Mouse (Mus musculus): Measurements from ENCODE around the gene Ppp1r9b. TPM values are rescaled to one million over a fixed set of nuclear protein-coding genes. Genes with fewer than 3 reads are reported as not detected.
"Not testable (repeated sequence)": the region's sequence is repeated elsewhere in the genome, so short reads cannot be mapped to it uniquely, and the experiment has no call there.

The Ppp1r9b gene
- polyA plus RNA-seq, 1 experiment from 2014 or later: 14.4 TPM

DNA sequence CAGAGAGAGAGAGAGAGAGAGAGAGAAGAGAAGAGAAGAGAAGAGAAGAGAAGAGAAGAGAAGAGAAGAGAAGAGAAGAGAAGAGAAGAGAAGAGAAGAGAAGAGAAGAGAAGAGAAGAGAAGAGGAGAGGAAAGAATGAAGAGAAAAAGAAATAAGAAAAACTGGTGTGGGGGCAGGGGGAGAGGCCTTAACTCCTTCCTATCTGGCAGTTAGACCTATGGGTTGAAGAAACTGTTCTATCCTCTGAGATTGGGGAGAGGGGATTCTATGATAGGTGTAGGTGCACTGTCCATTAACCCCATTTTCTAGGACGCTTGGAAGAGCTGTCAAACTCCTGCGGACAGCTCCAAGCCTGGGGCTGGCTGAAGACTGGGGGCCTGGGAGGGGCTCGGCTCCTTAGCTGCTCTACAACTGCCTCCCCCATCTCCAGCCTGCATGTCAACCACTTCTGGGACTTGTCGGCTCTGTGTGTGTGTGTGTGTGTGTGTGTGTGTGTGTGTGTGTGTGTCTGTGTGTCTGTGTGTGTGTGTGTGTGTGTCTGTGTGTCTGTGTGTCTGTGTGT lies 20.1 kb downstream of the Ppp1r9b start:
- WGBS: 14% methylated on average over 4 of the region's 4 CpGs
- Histone ChIP-seq H3K4me3 (ENCODE audit: low read depth, low read length) (peak overlapping the region; percentile 86), H3K9ac (ENCODE audit: low read length) (peak overlapping the region; percentile 93), H3K4me1 (ENCODE audit: control insufficient read depth, insufficient read depth, low read length) (peaks cover 29% of the 10 kb centered on the region), H3K4me2 (ENCODE audit: low read depth, severe bottlenecking) (peak overlapping the region; percentile 78)
- not testable (repeated sequence) for ATAC-seq (ENCODE audit: insufficient number of reproducible peaks, low FRiP score, low TSS enrichment, low read depth); H3K36me3 ChIP-seq (ENCODE audit: control insufficient read depth, insufficient read depth, low read length); H3K27me3 ChIP-seq (ENCODE audit: control insufficient read depth, insufficient read depth, low read length); DNase-seq (ENCODE audit: low spot score); H3K9me3 ChIP-seq (ENCODE audit: control insufficient read depth, low read length); H3K27ac ChIP-seq (replicated peaks; ENCODE audit: low read depth, low read length)

- Histone ChIP-seq H3K4me1 (ENCODE audit: control insufficient read depth, insufficient read depth, low read length) (peaks cover 24% of the 10 kb centered on the region), H3K36me3 (ENCODE audit: control insufficient read depth, insufficient read depth, low read length) (no peaks in the 10 kb centered on the region; the same call in 1 of the 2 replicates), H3K9me3 (ENCODE audit: control insufficient read depth, low read length) (no peaks in the 10 kb centered on the region), H3K4me3 (ENCODE audit: low read depth, low read length) (peak overlapping the region; percentile 86), H3K27ac (replicated peaks; ENCODE audit: low read depth, low read length) (no peak overlapping the region; the same call in 1 of the 2 replicates), H3K27me3 (ENCODE audit: control insufficient read depth, insufficient read depth, low read length) (no peaks in the 10 kb centered on the region), H3K9ac (ENCODE audit: low read length) (peak overlapping the region; percentile 27; the same call in 1 of the 2 replicates), H3K4me2 (ENCODE audit: low read depth, severe bottlenecking) (peak overlapping the region; percentile 78)
- ATAC-seq (ENCODE audit: insufficient number of reproducible peaks, low FRiP score, low TSS enrichment, low read depth): no peak
- DNase-seq (ENCODE audit: low spot score): no peak
- 32% methylated on average over 1 of the region's 1 CpGs for WGBS
Observed at GRCm38 (mm10) chr11:95011416-95011815, 20.6 kb downstream of the Ppp1r9b start.

GRCm38 (mm10) chr11:95012075-95012474 lies 21.2 kb downstream of the Ppp1r9b start:
- Histone ChIP-seq H3K27ac (replicated peaks; ENCODE audit: low read depth, low read length) (no peak overlapping the region), H3K9me3 (ENCODE audit: control insufficient read depth, low read length) (no peaks in the 10 kb centered on the region), H3K9ac (ENCODE audit: low read length) (no peak overlapping the region), H3K4me3 (ENCODE audit: low read depth, low read length) (peak overlapping the region; percentile 86; the same call in 1 of the 2 replicates), H3K4me1 (ENCODE audit: control insufficient read depth, insufficient read depth, low read length) (peaks cover 21% of the 10 kb centered on the region), H3K27me3 (ENCODE audit: control insufficient read depth, insufficient read depth, low read length) (no peaks in the 10 kb centered on the region), H3K4me2 (ENCODE audit: low read depth, severe bottlenecking) (peak overlapping the region; percentile 78; the same call in 1 of the 2 replicates), H3K36me3 (ENCODE audit: control insufficient read depth, insufficient read depth, low read length) (no peaks in the 10 kb centered on the region; the same call in 1 of the 2 replicates)
- no peak for DNase-seq (ENCODE audit: low spot score)
- 58% methylated on average over 3 of the region's 3 CpGs for WGBS
- no peak for ATAC-seq (ENCODE audit: insufficient number of reproducible peaks, low FRiP score, low TSS enrichment, low read depth)

DNA sequence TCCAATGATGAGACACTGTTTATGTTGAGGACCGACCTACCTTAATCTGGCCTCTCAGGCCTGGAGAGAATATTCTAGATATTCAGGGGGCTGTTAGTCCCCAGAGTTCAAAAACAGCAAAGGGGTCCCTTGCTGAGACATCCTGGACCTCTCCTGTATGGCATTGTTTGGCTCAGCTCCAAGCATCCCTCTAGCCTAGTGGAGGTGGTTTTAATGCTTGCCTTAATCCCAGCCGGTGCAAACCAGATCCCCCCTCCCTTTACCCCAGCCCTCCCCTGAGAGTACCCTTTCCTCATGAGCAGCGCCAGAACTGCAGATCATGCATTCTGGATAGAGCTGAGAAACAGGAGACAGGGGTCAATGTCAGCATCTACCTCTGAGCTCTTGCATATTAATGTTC lies 21.7 kb downstream of the Ppp1r9b start:
- H3K9me3 ChIP-seq (ENCODE audit: control insufficient read depth, low read length): no peaks in the 10 kb centered on the region
- 45% methylated on average over 3 of the region's 3 CpGs for WGBS
- H3K4me1 ChIP-seq (ENCODE audit: control insufficient read depth, insufficient read depth, low read length): peaks cover 19% of the 10 kb centered on the region
- no peak for ATAC-seq (ENCODE audit: insufficient number of reproducible peaks, low FRiP score, low TSS enrichment, low read depth)
- no peak overlapping the region; the same call in 1 of the 2 replicates for H3K4me2 ChIP-seq (ENCODE audit: low read depth, severe bottlenecking)
- DNase-seq (ENCODE audit: low spot score): no peak
- H3K36me3 ChIP-seq (ENCODE audit: control insufficient read depth, insufficient read depth, low read length): no peaks in the 10 kb centered on the region; the same call in 1 of the 2 replicates
- H3K27ac ChIP-seq (replicated peaks; ENCODE audit: low read depth, low read length): no peak overlapping the region
- no peak overlapping the region for H3K9ac ChIP-seq (ENCODE audit: low read length)
- no peaks in the 10 kb centered on the region for H3K27me3 ChIP-seq (ENCODE audit: control insufficient read depth, insufficient read depth, low read length)
- no peak overlapping the region for H3K4me3 ChIP-seq (ENCODE audit: low read depth, low read length)

- no peak for ATAC-seq (ENCODE audit: insufficient number of reproducible peaks, low FRiP score, low TSS enrichment, low read depth)
- H3K4me3 ChIP-seq (ENCODE audit: low read depth, low read length): no peak overlapping the region
- peaks cover 13% of the 10 kb centered on the region for H3K4me1 ChIP-seq (ENCODE audit: control insufficient read depth, insufficient read depth, low read length)
- DNase-seq (ENCODE audit: low spot score): no peak
- H3K27ac ChIP-seq (replicated peaks; ENCODE audit: low read depth, low read length): no peak overlapping the region
- H3K9me3 ChIP-seq (ENCODE audit: control insufficient read depth, low read length): no peaks in the 10 kb centered on the region
- no peak overlapping the region for H3K4me2 ChIP-seq (ENCODE audit: low read depth, severe bottlenecking)
- no peak overlapping the region for H3K9ac ChIP-seq (ENCODE audit: low read length)
- WGBS: 71% methylated on average over 3 of the region's 3 CpGs
- peaks cover 5% of the 10 kb centered on the region for H3K36me3 ChIP-seq (ENCODE audit: control insufficient read depth, insufficient read depth, low read length)
- 0 out of 2 replicates have a peak, but pooled peaks cover 2% of the 10 kb centered on the region for H3K27me3 ChIP-seq (ENCODE audit: control insufficient read depth, insufficient read depth, low read length)
Observed at GRCm38 (mm10) chr11:95015484-95015883, 24.6 kb downstream of the Ppp1r9b start.

DNA sequence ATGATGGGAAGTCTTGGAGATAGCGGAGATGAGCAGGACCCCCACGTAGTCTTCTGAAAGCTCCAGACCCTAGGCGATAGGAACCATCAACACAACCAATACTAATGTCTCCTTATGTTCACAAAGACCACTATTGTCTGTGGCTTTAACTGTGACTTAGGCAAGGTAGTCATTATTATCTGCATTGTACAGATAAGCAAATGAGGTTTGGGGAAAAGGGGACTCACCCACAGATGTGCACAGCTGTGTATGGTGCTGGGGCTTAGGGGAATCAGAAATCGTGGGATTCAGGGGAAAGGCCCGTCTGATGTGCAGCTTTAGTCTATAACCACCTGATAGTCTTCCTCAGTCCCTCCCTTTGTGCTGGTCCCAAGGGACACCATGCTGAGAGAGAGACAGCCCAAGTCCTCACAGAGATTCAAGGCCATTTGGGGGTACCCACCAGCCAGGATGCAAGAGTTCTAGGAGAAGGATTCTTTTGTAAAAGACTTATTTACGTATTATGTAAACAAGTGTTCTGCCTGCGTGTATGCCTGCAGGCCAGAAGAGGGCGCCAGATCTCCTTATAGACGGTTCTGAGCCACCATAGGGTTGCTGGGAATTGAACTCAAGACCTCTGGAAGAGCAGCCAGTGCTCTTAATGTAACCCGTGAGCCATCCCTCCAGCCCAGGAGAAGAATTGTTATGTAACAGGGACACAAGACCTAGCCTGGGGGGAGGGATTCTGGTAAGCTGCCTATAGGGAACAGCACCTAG lies 31.6 kb downstream of the Ppp1r9b start:
- 83% methylated on average over 10 of the region's 10 CpGs for WGBS
- no peaks in the 10 kb centered on the region for H3K4me1 ChIP-seq (ENCODE audit: control insufficient read depth, insufficient read depth, low read length)
- no peak overlapping the region for H3K4me2 ChIP-seq (ENCODE audit: low read depth, severe bottlenecking)
- no peak for DNase-seq (ENCODE audit: low spot score)
- H3K9me3 ChIP-seq (ENCODE audit: control insufficient read depth, low read length): no peaks in the 10 kb centered on the region
- H3K4me3 ChIP-seq (ENCODE audit: low read depth, low read length): no peak overlapping the region
- no peak overlapping the region for H3K9ac ChIP-seq (ENCODE audit: low read length)
- 0 out of 2 replicates have a peak, but pooled peaks cover 2% of the 10 kb centered on the region for H3K27me3 ChIP-seq (ENCODE audit: control insufficient read depth, insufficient read depth, low read length)
- H3K27ac ChIP-seq (replicated peaks; ENCODE audit: low read depth, low read length): no peak overlapping the region
- ATAC-seq (ENCODE audit: insufficient number of reproducible peaks, low FRiP score, low TSS enrichment, low read depth): no peak
- H3K36me3 ChIP-seq (ENCODE audit: control insufficient read depth, insufficient read depth, low read length): peaks cover 30% of the 10 kb centered on the region

DNA sequence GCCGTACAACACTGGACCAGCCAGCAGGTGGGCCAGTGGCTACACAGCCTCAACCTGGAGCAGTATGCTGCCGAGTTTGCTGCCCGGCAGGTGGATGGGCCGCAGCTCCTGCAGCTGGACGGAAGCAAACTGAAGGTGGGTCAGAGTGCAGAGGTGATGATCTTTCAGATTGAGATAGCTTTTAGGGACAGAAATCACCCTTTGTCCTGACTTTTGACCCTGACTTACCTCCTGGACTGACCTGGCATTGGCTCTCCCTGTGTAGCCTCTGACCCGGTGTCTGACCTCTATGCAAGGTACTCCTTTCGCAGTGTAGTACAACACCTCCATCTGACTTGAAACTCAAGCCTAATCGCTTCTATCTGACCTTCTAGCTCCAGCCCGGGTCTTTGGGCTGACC lies 32.6 kb downstream of the Ppp1r9b start:
- ATAC-seq (ENCODE audit: insufficient number of reproducible peaks, low FRiP score, low TSS enrichment, low read depth): no peak
- Histone ChIP-seq H3K27me3 (ENCODE audit: control insufficient read depth, insufficient read depth, low read length) (0 out of 2 replicates have a peak, but pooled peaks cover 2% of the 10 kb centered on the region), H3K9me3 (ENCODE audit: control insufficient read depth, low read length) (no peaks in the 10 kb centered on the region), H3K27ac (replicated peaks; ENCODE audit: low read depth, low read length) (no peak overlapping the region), H3K4me3 (ENCODE audit: low read depth, low read length) (no peak overlapping the region), H3K9ac (ENCODE audit: low read length) (no peak overlapping the region), H3K36me3 (ENCODE audit: control insufficient read depth, insufficient read depth, low read length) (peaks cover 30% of the 10 kb centered on the region), H3K4me2 (ENCODE audit: low read depth, severe bottlenecking) (no peak overlapping the region), H3K4me1 (ENCODE audit: control insufficient read depth, insufficient read depth, low read length) (no peaks in the 10 kb centered on the region)
- 93% methylated on average over 9 of the region's 9 CpGs for WGBS
- DNase-seq (ENCODE audit: low spot score): no peak

- 77% methylated on average over 29 of the region's 29 CpGs for WGBS
- no peak overlapping the region for H3K27ac ChIP-seq (replicated peaks; ENCODE audit: low read depth, low read length)
- H3K36me3 ChIP-seq (ENCODE audit: control insufficient read depth, insufficient read depth, low read length): peaks cover 30% of the 10 kb centered on the region
- no peak overlapping the region for H3K4me3 ChIP-seq (ENCODE audit: low read depth, low read length)
- no peak overlapping the region for H3K4me2 ChIP-seq (ENCODE audit: low read depth, severe bottlenecking)
- DNase-seq (ENCODE audit: low spot score) (no peak), ATAC-seq (ENCODE audit: insufficient number of reproducible peaks, low FRiP score, low TSS enrichment, low read depth) (no peak)
- no peaks in the 10 kb centered on the region for H3K9me3 ChIP-seq (ENCODE audit: control insufficient read depth, low read length)
- no peaks in the 10 kb centered on the region for H3K27me3 ChIP-seq (ENCODE audit: control insufficient read depth, insufficient read depth, low read length)
- no peaks in the 10 kb centered on the region for H3K4me1 ChIP-seq (ENCODE audit: control insufficient read depth, insufficient read depth, low read length)
- H3K9ac ChIP-seq (ENCODE audit: low read length): no peak overlapping the region
Observed at GRCm38 (mm10) chr11:95024439-95025184, 33.8 kb downstream of the Ppp1r9b start.
